Mouse (Mus musculus) liver, embryonic 12.5 days (tissue): ENCODE data around the gene Arhgap27. TPM values are rescaled to one million over a fixed set of nuclear protein-coding genes. Genes with fewer than 3 reads are reported as not detected.

Experiments
- ATAC-seq: fragments of 200-750 bp; cut with Nextera tagmentation; 2 replicates; pipeline ENCODE4 v1.8.0; 2017; ENCODE audit warnings: moderate number of reproducible peaks, mild to moderate bottlenecking, moderate library complexity
- H3K27ac ChIP-seq: fragments of 300-500 bp; sonication (generic); 2 replicates; pipeline ENCODE4 v1.5.1; 2016; ENCODE audit warnings: mild to moderate bottlenecking
- H3K27me3 ChIP-seq: fragments of 300-500 bp; sonication (generic); replicated peaks from 2 replicates; pipeline ENCODE4 v1.6.1; 2016; ENCODE audit warnings: mild to moderate bottlenecking, moderate library complexity
- H3K36me3 ChIP-seq: fragments of 300-500 bp; sonication (generic); 2 replicates; pipeline ENCODE4 v1.6.1; 2016; ENCODE audit warnings: mild to moderate bottlenecking, moderate library complexity
- H3K4me1 ChIP-seq: fragments of 300-500 bp; sonication (generic); 2 replicates; pipeline ENCODE4 v1.6.1; 2016
- H3K4me2 ChIP-seq: fragments of 300-500 bp; sonication (generic); 2 replicates; pipeline ENCODE4 v1.6.1; 2016; ENCODE audit warnings: mild to moderate bottlenecking, moderate library complexity
- H3K4me3 ChIP-seq: fragments of 300-500 bp; sonication (generic); 2 replicates; pipeline ENCODE4 v1.5.1; 2016; ENCODE audit warnings: mild to moderate bottlenecking, moderate library complexity
- H3K9ac ChIP-seq: fragments of 300-500 bp; sonication (generic); 2 replicates; pipeline ENCODE4 v1.6.1; 2016; ENCODE audit warnings: mild to moderate bottlenecking, moderate library complexity
- H3K9me3 ChIP-seq: fragments of 300-500 bp; sonication (generic); replicated peaks from 2 replicates; pipeline ENCODE4 v1.6.1; 2016; ENCODE audit warnings: mild to moderate bottlenecking, moderate library complexity
- WGBS: fragments of 180-500 bp; shearing (Covaris S2); methylation state at CpG from one replicate; pipeline ENCODE4 v1.1.7; 2016; ENCODE audit not compliant: insufficient replicate concordance; 5-methylcytosine and 5-hydroxymethylcytosine counted together
- polyA plus RNA-seq: library from polyadenylated mRNA; unstranded; fragments of >200 nt; fragmentation: Nextera tagmentation; extraction: Ambion mirVana; gene quantifications from 2 replicates; pipeline ENCODE4 v1.2.1, GENCODE M21; 2016

The Arhgap27 gene
- polyA plus RNA-seq, 1 experiment from 2014 or later: 4.0 TPM

DNA sequence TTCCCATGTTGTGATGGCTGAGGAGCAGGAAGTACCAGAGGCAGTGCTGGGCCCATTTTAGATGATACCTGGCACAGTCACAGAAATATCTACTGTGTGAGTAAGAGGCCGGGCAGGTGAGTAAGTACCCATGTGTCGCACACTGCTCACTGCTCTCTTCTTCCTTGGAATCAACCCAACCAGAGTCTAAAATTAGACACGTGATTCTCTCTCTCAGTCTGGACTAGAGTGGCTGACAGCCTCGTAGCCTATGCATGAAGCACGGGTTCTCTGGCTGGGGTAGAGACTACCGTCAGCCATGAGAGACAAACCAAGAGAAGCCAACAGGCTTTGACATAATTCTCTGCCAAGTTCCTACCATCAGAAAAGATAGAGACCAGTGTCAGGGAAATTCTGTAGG is 14.8 kb upstream of the Arhgap27 start:
- Histone ChIP-seq H3K4me1 (peaks cover 17% of the 10 kb centered on the region), H3K36me3 (peaks cover 69% of the 10 kb centered on the region)
- ATAC-seq: no peak

DNA sequence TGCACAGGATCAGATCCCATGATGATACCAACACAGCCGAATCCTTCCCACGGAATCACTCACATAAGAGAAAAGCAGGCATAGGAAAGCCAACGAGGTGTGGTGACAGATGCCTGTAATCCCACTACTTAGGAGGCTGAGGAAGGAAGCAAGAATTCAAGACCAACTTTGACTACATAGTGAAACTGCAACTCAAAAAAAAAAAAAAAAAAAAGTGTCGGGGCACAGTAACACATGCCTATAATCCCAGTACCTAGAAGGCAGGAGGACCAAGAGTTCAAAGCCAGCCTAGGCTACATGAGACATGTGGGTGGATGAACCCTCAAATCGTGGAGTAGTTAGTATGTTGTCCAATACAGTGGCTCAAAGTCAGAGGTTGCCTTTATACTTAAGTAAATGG is 12.3 kb upstream of the Arhgap27 start:
- no peak for ATAC-seq
- no peak overlapping the region for H3K4me3 ChIP-seq
- H3K27ac ChIP-seq: no peak overlapping the region
- no peaks in the 10 kb centered on the region for H3K4me1 ChIP-seq
- H3K27me3 ChIP-seq: no peaks in the 10 kb centered on the region
- H3K9me3 ChIP-seq: no peaks in the 10 kb centered on the region
- H3K36me3 ChIP-seq: peaks cover 80% of the 10 kb centered on the region
- no peak overlapping the region for H3K9ac ChIP-seq
- 68% methylated on average over 5 of the region's 5 CpGs for WGBS
- H3K4me2 ChIP-seq: no peak overlapping the region

More for the DNA sequence above, 14.8 kb upstream of the Arhgap27 start:
- no peak overlapping the region for H3K4me2 ChIP-seq
- WGBS: 79% methylated on average over 6 of the region's 6 CpGs
- no peaks in the 10 kb centered on the region for H3K9me3 ChIP-seq
- no peak overlapping the region for H3K27ac ChIP-seq
- H3K9ac ChIP-seq: no peak overlapping the region
- no peak overlapping the region for H3K4me3 ChIP-seq
- H3K27me3 ChIP-seq: no peaks in the 10 kb centered on the region

DNA sequence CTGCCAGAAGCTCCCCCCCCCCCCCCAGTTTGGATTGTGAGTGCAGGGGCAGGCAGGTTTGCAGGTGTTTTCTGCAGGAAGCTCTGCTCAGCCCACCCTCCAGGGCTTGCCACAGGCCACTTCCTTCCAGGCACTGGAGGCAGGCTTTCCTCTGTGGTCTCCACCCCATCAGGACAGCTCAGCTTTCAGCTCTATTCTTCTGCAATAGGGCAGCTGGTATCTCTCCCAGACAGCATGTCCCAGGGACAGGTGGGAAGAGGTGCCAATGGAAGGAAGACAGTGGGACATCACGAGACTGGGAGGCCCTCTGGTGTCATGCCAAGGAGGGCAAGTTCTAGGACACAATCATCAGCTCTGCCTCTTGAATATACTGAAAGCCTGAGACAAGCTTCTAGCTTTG is 11.8 kb upstream of the Arhgap27 start:
- ATAC-seq: no peak
- peaks cover 84% of the 10 kb centered on the region for H3K36me3 ChIP-seq
- H3K4me2 ChIP-seq: no peak overlapping the region
- no peak overlapping the region for H3K9ac ChIP-seq
- WGBS: 50% methylated on average over 1 of the region's 1 CpGs
- no peak overlapping the region for H3K4me3 ChIP-seq
- H3K4me1 ChIP-seq: no peaks in the 10 kb centered on the region
- no peaks in the 10 kb centered on the region for H3K27me3 ChIP-seq
- no peaks in the 10 kb centered on the region for H3K9me3 ChIP-seq
- no peak overlapping the region for H3K27ac ChIP-seq

DNA sequence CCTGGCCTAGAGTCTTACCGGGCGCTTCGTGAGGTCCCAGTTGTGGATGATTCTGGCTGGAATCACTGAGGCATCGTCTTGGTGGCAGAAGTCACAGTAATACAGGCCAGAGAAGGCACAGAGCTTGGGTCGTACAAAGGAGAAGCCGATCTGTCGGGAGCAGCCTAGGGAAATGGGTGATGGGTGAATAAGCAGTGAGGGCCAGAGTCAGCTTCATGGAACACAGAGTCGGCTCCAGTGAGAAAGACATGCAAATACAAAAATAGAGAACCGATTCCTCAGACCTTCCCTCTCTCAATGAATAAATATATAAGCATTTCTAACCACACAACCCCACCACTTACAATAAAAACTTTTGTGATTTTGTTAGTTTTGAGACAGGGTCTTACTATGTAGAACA is 10.4 kb upstream of the Arhgap27 start:
- H3K4me3 ChIP-seq: no peak overlapping the region
- 84% methylated on average over 9 of the region's 9 CpGs for WGBS
- peaks cover 83% of the 10 kb centered on the region for H3K36me3 ChIP-seq
- no peak for ATAC-seq
- no peaks in the 10 kb centered on the region for H3K27me3 ChIP-seq
- H3K4me1 ChIP-seq: no peaks in the 10 kb centered on the region
- H3K9ac ChIP-seq: no peak overlapping the region
- no peak overlapping the region for H3K27ac ChIP-seq
- no peaks in the 10 kb centered on the region for H3K9me3 ChIP-seq
- H3K4me2 ChIP-seq: no peak overlapping the region

GRCm38 (mm10) chr11:103372561-103372960 is 9.1 kb upstream of the Arhgap27 start:
- H3K27me3 ChIP-seq: no peaks in the 10 kb centered on the region
- no peak overlapping the region for H3K9ac ChIP-seq
- H3K36me3 ChIP-seq: peaks cover 77% of the 10 kb centered on the region
- 80% methylated on average over 4 of the region's 4 CpGs for WGBS
- H3K4me1 ChIP-seq: no peaks in the 10 kb centered on the region
- no peak overlapping the region for H3K4me3 ChIP-seq
- no peaks in the 10 kb centered on the region for H3K9me3 ChIP-seq
- ATAC-seq: no peak
- H3K4me2 ChIP-seq: no peak overlapping the region
- no peak overlapping the region for H3K27ac ChIP-seq

DNA sequence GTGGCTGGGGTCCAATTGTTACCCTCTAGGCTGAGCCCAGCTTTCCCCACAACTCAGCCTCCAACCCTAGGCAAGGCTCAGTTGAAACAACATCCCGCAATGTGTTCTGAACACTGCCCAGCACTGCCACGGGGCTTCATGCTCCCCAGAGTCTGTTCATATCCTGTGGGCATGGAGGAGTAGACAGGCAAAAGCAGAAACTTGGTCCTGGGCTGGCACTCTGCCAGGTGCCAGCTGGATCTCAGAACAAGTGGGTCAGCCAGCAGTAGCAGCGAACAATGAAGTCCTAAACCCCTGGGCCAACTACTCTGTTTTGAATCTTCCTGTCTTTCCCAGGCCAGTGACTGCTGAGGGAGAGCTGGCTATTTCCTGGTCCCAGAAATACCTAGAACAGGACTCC is 8.6 kb upstream of the Arhgap27 start:
- 69% methylated on average over 3 of the region's 3 CpGs for WGBS
- Histone ChIP-seq H3K27ac (no peak overlapping the region), H3K4me2 (no peak overlapping the region), H3K4me3 (no peak overlapping the region), H3K9ac (no peak overlapping the region), H3K4me1 (no peaks in the 10 kb centered on the region), H3K27me3 (no peaks in the 10 kb centered on the region), H3K9me3 (no peaks in the 10 kb centered on the region), H3K36me3 (peaks cover 77% of the 10 kb centered on the region)
- ATAC-seq: no peak

DNA sequence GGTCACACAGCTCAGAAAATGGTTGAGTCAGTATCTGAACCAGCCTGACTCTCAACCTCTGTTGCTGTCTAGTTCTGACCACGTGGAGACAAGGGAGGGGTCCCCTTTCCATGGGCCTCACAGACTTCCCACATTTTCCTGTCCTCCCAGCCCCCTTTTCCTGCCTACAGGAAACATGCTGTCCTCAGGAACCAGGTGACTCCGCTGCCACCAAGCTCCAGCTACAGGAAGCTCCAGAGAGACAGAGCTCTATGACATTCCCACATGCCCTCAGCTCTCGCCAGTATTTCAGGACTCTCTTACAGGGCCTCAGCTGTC is 7.7 kb upstream of the Arhgap27 start:
- Histone ChIP-seq H3K27ac (no peak overlapping the region), H3K9me3 (no peaks in the 10 kb centered on the region), H3K9ac (no peak overlapping the region), H3K4me3 (no peak overlapping the region), H3K4me1 (no peaks in the 10 kb centered on the region), H3K36me3 (peaks cover 76% of the 10 kb centered on the region), H3K4me2 (no peak overlapping the region), H3K27me3 (no peaks in the 10 kb centered on the region)
- no peak for ATAC-seq
- WGBS: 46% methylated on average over 3 of the region's 3 CpGs

GRCm38 (mm10) chr11:103370397-103371221 is 7.1 kb upstream of the Arhgap27 start:
- 77% methylated on average over 9 of the region's 9 CpGs for WGBS

DNA sequence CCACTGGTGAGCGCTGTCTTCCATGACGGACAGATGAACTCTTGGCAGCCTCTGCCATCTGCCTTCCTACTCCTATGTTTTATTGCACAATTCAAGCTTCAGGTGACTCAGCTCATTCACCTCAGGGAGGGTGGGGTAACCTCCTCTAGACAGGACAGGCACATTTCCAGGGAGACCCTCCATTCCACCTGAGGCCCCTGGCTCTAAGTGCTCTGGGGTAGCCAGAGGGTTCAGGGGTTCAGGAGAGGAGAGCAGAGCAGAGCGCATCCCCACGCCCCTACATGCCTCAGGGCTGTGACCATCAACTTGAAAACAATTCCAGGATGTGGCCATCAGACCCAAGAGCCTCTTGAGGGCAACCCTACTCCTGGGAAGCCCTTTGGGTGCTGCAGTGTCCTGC is 2.0 kb upstream of the Arhgap27 start:
- no peak overlapping the region for H3K4me3 ChIP-seq
- H3K9ac ChIP-seq: no peak overlapping the region
- peaks cover 43% of the 10 kb centered on the region for H3K36me3 ChIP-seq
- no peak for ATAC-seq
- peaks cover 34% of the 10 kb centered on the region for H3K4me1 ChIP-seq
- no peaks in the 10 kb centered on the region for H3K9me3 ChIP-seq
- H3K27ac ChIP-seq: no peak overlapping the region
- WGBS: 84% methylated on average over 4 of the region's 4 CpGs
- H3K27me3 ChIP-seq: peaks cover 56% of the 10 kb centered on the region
- H3K4me2 ChIP-seq: no peak overlapping the region

More at GRCm38 (mm10) chr11:103370397-103371221, 7.1 kb upstream of the Arhgap27 start:
- H3K4me2 ChIP-seq: no peak overlapping the region
- H3K4me1 ChIP-seq: no peaks in the 10 kb centered on the region
- H3K4me3 ChIP-seq: no peak overlapping the region
- ATAC-seq: no peak
- H3K27me3 ChIP-seq: peaks cover 5% of the 10 kb centered on the region; the same call in 1 of the 2 replicates
- H3K9ac ChIP-seq: no peak overlapping the region
- no peaks in the 10 kb centered on the region for H3K9me3 ChIP-seq
- H3K36me3 ChIP-seq: peaks cover 80% of the 10 kb centered on the region
- H3K27ac ChIP-seq: no peak overlapping the region

GRCm38 (mm10) chr11:103365022-103365421 is 1.5 kb upstream of the Arhgap27 start:
- H3K4me1 ChIP-seq: peaks cover 39% of the 10 kb centered on the region
- no peak for ATAC-seq
- H3K27ac ChIP-seq: no peak overlapping the region
- H3K36me3 ChIP-seq: peaks cover 39% of the 10 kb centered on the region
- H3K27me3 ChIP-seq: peaks cover 61% of the 10 kb centered on the region
- WGBS: 68% methylated on average over 3 of the region's 3 CpGs
- H3K9ac ChIP-seq: no peak overlapping the region
- H3K4me2 ChIP-seq: no peak overlapping the region
- H3K9me3 ChIP-seq: no peaks in the 10 kb centered on the region
- H3K4me3 ChIP-seq: no peak overlapping the region

DNA sequence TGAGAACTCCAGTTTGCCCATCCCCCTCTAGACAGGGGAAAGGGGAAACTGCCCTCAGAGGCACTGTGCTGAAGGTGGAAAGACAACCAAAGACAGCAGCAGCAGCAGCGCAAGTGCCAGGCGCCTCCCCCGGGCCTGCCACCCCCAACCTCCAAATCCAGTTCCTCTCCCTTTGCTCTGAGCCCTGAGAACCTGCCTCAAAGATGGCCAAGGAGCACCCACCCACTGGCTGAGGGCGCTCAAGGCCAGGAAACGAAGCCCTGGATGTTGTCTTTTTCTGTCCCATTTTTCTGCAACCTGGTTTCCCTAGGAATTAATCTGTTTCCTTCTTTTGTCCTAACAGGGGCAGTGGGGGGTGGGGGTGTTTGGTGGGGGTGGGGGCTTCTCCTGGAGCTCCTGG is 843 bp upstream of the Arhgap27 start:
- H3K27ac ChIP-seq: no peak overlapping the region
- H3K4me3 ChIP-seq: no peak overlapping the region
- H3K27me3 ChIP-seq: peaks cover 68% of the 10 kb centered on the region
- H3K9ac ChIP-seq: no peak overlapping the region
- no peak for ATAC-seq
- 29% methylated on average over 5 of the region's 5 CpGs for WGBS
- peaks cover 32% of the 10 kb centered on the region for H3K36me3 ChIP-seq
- H3K4me2 ChIP-seq: no peak overlapping the region
- H3K9me3 ChIP-seq: no peaks in the 10 kb centered on the region
- peaks cover 41% of the 10 kb centered on the region for H3K4me1 ChIP-seq

GRCm38 (mm10) chr11:103362521-103363181 is 841 bp downstream of the Arhgap27 start:
- no peaks in the 10 kb centered on the region for H3K9me3 ChIP-seq
- H3K36me3 ChIP-seq: peaks cover 21% of the 10 kb centered on the region
- under 1% methylated on average over 32 of the region's 33 CpGs for WGBS
- ATAC-seq: no peak
- peak overlapping the region; percentile 59 for H3K4me3 ChIP-seq
- H3K4me2 ChIP-seq: peak overlapping the region; percentile 84
- H3K9ac ChIP-seq: peak overlapping the region; percentile 43; the same call in 1 of the 2 replicates
- H3K27ac ChIP-seq: peak overlapping the region; percentile 57; the same call in 1 of the 2 replicates
- H3K27me3 ChIP-seq: peaks cover 85% of the 10 kb centered on the region
- peaks cover 48% of the 10 kb centered on the region for H3K4me1 ChIP-seq
